Mouse (Mus musculus) spleen, adult 2 months (tissue): ENCODE results near the gene Oprd1. TPM values are rescaled to one million over a fixed set of nuclear protein-coding genes. Genes with fewer than 3 reads are reported as not detected.

ENCODE experiments used
- DNase-seq, 2 experiments: peaks; one replicate each; pipeline versions ENCODE4 v3.0.0 to v3.0.0-alpha.2; 2012 to 2021; ENCODE audit warnings: low spot score in 2 of 2, low read depth in 1 of 2
- H3K27ac ChIP-seq: fragments of 200-500 bp; 2 replicates; pipeline ENCODE4 v1.5.1; 2012; ENCODE audit warnings: low read length, inconsistent platforms; ENCODE audit not compliant: insufficient read depth
- H3K27me3 ChIP-seq: fragments of 200-500 bp; 2 replicates; pipeline ENCODE4 v1.6.1; 2012; ENCODE audit warnings: mild to moderate bottlenecking, moderate library complexity, low read length, inconsistent platforms; ENCODE audit not compliant: control insufficient read depth, insufficient read depth
- H3K36me3 ChIP-seq: fragments of 200-500 bp; 2 replicates; pipeline ENCODE4 v1.6.1; 2012; ENCODE audit warnings: mild to moderate bottlenecking, low read length, inconsistent platforms; ENCODE audit not compliant: control insufficient read depth, insufficient read depth
- H3K4me1 ChIP-seq: fragments of 200-500 bp; 2 replicates; pipeline ENCODE4 v1.6.1; 2011; ENCODE audit warnings: inconsistent platforms; ENCODE audit not compliant: control insufficient read depth, insufficient read depth, insufficient read length
- H3K4me3 ChIP-seq: fragments of 200-500 bp; 2 replicates; pipeline ENCODE4 v1.5.1; 2011; ENCODE audit warnings: mild to moderate bottlenecking, inconsistent platforms; ENCODE audit not compliant: insufficient read depth, insufficient read length; ENCODE audit errors: extremely low read depth
- CTCF ChIP-seq: fragments of 200-500 bp; IDR thresholded peaks from 2 replicates; pipeline ENCODE4 v1.5.1; 2011; ENCODE audit warnings: mild to moderate bottlenecking, inconsistent platforms; ENCODE audit not compliant: insufficient read depth, insufficient read length, insufficient replicate concordance; ENCODE audit errors: extremely low read depth
- POLR2A ChIP-seq: fragments of 200-500 bp; IDR thresholded peaks from 2 replicates; pipeline ENCODE4 v1.6.1; 2011; ENCODE audit warnings: low read depth, low read length, inconsistent platforms
- WGBS: fragments of 180-500 bp; shearing (Covaris S2); methylation state at CpG from one replicate; pipeline ENCODE4 v1.1.7; 2018; 5-methylcytosine and 5-hydroxymethylcytosine counted together
- polyA plus RNA-seq: library from polyadenylated mRNA; depleted of rRNA; stranded (reverse); fragments of >200 nt; gene quantifications from 2 replicates; pipeline ENCODE4 v1.2.3, GENCODE M21; 2012

The Oprd1 gene
- polyA plus RNA-seq, 1 experiment, result 0.53 TPM

GRCm38 (mm10) chr4:132071674-132072073, 72.6 kb downstream of the Oprd1 start:
- peaks cover 3% of the 10 kb centered on the region; the same call in 1 of the 2 replicates for H3K36me3 ChIP-seq
- H3K4me3 ChIP-seq, result no peak overlapping the region
- H3K27me3 ChIP-seq, result no peaks in the 10 kb centered on the region; the same call in 1 of the 2 replicates
- H3K27ac ChIP-seq, result no peak overlapping the region
- WGBS, result 99% methylated on average over 2 of the region's 2 CpGs
- TF ChIP-seq POLR2A (no peak), CTCF (no peak)
- DNase-seq, result no peak
- H3K4me1 ChIP-seq, result peaks cover 5% of the 10 kb centered on the region; the same call in 1 of the 2 replicates

DNA sequence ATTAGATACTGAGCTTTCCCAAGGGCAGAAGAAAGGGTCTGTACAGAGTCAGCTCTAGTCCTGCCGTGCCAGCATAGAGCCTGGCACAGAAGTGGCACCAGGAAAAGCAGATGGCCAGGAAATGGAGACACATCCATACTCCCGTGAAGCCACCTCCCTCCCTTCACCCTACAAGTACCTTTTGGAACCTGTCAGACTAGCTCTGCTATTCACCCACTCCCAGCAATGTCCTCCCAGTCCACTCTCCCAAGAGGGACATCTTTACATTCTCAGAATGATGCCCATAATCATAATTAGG, 76.4 kb downstream of the Oprd1 start:
- H3K36me3 ChIP-seq, result peaks cover 3% of the 10 kb centered on the region; the same call in 1 of the 2 replicates
- 86% methylated on average over 2 of the region's 2 CpGs for WGBS

DNA sequence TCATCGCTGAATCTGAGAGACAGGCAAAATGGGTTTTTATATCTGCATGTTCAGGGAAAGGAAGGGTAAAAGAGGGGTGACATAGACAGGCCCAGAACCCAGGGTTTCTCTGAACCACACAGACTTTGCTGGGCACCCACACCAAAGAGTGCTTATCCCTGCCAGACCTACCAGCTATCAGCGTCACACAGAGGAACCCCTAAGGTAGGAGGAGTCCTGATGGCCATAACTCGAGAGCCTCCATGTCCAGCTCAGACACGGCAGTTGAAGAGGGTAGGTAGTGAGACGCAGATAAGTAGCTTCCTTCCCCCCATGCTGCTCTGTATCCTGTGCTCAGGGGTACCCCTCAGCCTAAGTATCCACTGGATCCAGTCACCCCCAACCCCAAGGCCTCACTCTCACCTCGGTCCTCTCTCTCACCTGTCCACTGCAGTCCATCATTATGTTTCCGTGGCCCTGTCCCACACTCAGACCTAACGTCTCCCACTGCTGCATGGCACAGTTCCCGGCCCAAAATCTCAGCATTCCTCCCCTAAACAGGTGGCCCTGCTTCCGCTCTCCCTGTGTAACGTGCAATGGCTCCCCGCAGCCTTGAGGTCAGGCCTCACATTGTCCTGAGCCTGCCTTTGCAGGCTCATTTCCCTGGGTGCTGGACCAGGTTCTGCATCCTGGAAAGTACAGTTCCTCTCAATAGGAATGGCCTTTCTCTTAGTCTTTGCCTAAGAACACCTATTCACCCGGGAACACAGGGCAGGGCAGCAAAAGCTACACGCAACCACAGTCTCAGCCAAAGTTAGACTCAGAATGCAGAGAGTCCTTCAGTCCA, 77.0 kb downstream of the Oprd1 start:
- Histone ChIP-seq H3K27me3 (no peaks in the 10 kb centered on the region), H3K4me1 (no peaks in the 10 kb centered on the region), H3K4me3 (no peak overlapping the region), H3K27ac (no peak overlapping the region), H3K36me3 (peaks cover 3% of the 10 kb centered on the region; the same call in 1 of the 2 replicates)
- 87% methylated on average over 14 of the region's 14 CpGs for WGBS
- TF ChIP-seq POLR2A (no peak), CTCF (no peak)
- DNase-seq, result no peak

More for the DNA sequence above, 76.4 kb downstream of the Oprd1 start:
- Histone ChIP-seq H3K27me3 (no peaks in the 10 kb centered on the region), H3K4me1 (no peaks in the 10 kb centered on the region), H3K27ac (no peak overlapping the region), H3K4me3 (no peak overlapping the region)
- no peak for DNase-seq
- TF ChIP-seq CTCF (no peak), POLR2A (no peak)

- no peaks in the 10 kb centered on the region for H3K4me1 ChIP-seq
- H3K4me3 ChIP-seq, result no peak overlapping the region
- H3K27me3 ChIP-seq, result no peaks in the 10 kb centered on the region
- no peak overlapping the region for H3K27ac ChIP-seq
- H3K36me3 ChIP-seq, result peaks cover 3% of the 10 kb centered on the region; the same call in 1 of the 2 replicates
- WGBS, result 80% methylated on average over 10 of the region's 10 CpGs
- TF ChIP-seq POLR2A (no peak), CTCF (no peak)
- DNase-seq, result no peak
These were observed 78.0 kb downstream of the Oprd1 start for GRCm38 (mm10) chr4:132066101-132066773.

- no peak overlapping the region for H3K4me3 ChIP-seq
- H3K27me3 ChIP-seq, result no peaks in the 10 kb centered on the region
- DNase-seq, result no peak
- peaks cover 3% of the 10 kb centered on the region; the same call in 1 of the 2 replicates for H3K36me3 ChIP-seq
- 42% methylated on average over 3 of the region's 3 CpGs for WGBS
- TF ChIP-seq POLR2A, result no peak
- H3K27ac ChIP-seq, result no peak overlapping the region
- H3K4me1 ChIP-seq, result no peaks in the 10 kb centered on the region
These were observed 78.7 kb downstream of the Oprd1 start for GRCm38 (mm10) chr4:132065578-132065977.

DNA sequence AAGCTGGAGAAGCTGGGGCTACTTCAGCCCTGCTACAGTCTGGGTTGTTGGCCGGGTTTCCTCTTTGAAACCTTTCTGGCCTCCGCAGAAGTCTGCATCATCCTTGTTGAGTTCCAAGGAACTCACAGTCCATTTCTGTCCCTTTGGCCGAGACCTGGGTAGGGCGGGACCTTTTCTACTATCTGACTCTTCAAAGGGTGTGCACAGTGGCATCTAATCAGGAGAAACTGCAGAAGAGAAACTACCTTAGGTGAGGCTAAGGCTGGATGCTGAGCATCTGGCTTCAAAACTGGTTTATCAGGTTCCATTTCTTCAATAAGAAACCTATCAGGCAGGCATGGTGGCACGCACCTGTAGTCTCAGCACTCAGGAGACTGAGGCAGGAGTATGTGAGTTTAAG, 79.7 kb downstream of the Oprd1 start:
- no peak overlapping the region for H3K4me3 ChIP-seq
- no peaks in the 10 kb centered on the region for H3K27me3 ChIP-seq
- no peak overlapping the region for H3K27ac ChIP-seq
- 86% methylated on average over 5 of the region's 5 CpGs for WGBS
- H3K4me1 ChIP-seq, result no peaks in the 10 kb centered on the region
- TF ChIP-seq CTCF (no peak), POLR2A (no peak)
- no peaks in the 10 kb centered on the region for H3K36me3 ChIP-seq
- DNase-seq, result no peak
